Mouse (Mus musculus): ENCODE results near the gene Tctex1d2. TPM values are rescaled to one million over a fixed set of nuclear protein-coding genes. Genes with fewer than 3 reads are reported as not detected.

Tctex1d2 gene
- total and polyA plus RNA-seq, 3 experiments = 13.0 to 239 (median 23.7) TPM

DNA sequence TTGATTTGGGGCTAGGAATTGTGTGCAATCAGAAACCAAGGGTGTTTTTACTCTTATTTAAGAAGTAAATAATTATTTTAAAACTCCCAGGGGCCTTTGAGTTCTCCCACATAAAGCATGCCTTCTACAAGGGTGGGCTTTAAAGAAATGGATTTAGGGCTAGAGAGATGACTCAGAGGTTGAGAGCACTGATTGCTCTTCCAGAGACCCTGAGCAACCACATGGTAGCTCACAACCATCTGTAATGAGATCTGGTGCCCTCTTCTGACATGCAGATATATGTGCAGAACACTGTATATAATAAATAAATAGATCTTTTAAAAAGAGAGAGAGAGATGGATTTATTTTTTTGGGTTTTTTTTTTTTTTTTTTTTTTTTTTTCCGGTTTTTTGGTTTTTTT is 45.4 kb downstream of the Tctex1d2 start (continued):
- TF ChIP-seq NELFE (IDR thresholded peaks at IDR 0.05; ENCODE audit: low read depth, low read length) (no peak), CTCF (IDR thresholded peaks at IDR 0.05 in 2 of 3, conservative IDR thresholded peaks at IDR 0.05 in 1 of 3; ENCODE audit: control insufficient read depth in 1 of 3, insufficient read depth in 1 of 3, low read depth in 2 of 3, low read length in 3 of 3, poor library complexity in 1 of 3, severe bottlenecking in 1 of 3) (peak in 1 of 3 experiments; percentile 54; a peak in 2 of 6 replicates), POLR2A (IDR thresholded peaks at IDR 0.05; ENCODE audit: control insufficient read depth in 1 of 2, insufficient read depth in 1 of 2, low read depth in 1 of 2, low read length in 2 of 2, poor library complexity in 1 of 2) (no peak), EP300 (IDR thresholded peaks at IDR 0.05; ENCODE audit: low read depth in 1 of 2, low read length in 2 of 2) (no peak), POLR2AphosphoS2 (IDR thresholded peaks at IDR 0.05; ENCODE audit: low read length) (no peak)

DNA sequence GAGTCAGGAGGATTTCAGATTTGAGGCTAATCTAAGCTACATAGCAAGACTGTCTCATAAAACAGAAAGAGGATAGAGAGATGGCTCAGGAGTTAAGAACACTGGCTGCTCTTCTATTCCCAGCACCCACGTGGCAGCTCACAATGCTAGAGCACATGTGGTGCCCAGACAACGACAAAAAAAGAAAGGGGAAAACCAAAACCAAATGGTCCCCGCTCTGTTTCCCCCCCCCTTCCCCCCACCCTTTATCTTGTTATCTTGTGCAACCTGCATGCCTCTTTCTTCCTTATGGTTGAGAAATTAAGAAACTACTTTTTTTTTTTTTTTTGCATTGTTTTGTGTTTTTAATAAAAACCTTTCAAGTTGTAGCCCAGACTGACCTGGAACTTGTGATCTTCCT is 49.0 kb downstream of the Tctex1d2 start:
- no peak for TF ChIP-seq BHLHE40 (IDR thresholded peaks at IDR 0.05; ENCODE audit: borderline replicate concordance, low read depth, low read length)
- TF ChIP-seq NRF1 (IDR thresholded peaks at IDR 0.05; ENCODE audit: insufficient read depth, low read depth, low read length, poor library complexity, severe bottlenecking) = no peak
- TF ChIP-seq SIN3A (IDR thresholded peaks at IDR 0.05; ENCODE audit: low read length) = peak; percentile 88
- TF ChIP-seq ZKSCAN1 (IDR thresholded peaks at IDR 0.05; ENCODE audit: low read depth, low read length) = no peak
- no peak for TF ChIP-seq USF2 (IDR thresholded peaks at IDR 0.05; ENCODE audit: borderline replicate concordance in 1 of 2, insufficient read depth in 1 of 2, low read depth in 1 of 2, low read length in 2 of 2)
- peak; percentile 96 for TF ChIP-seq MAX (IDR thresholded peaks at IDR 0.05; ENCODE audit: low read length)
- peak; percentile 92 for TF ChIP-seq ZNF384 (IDR thresholded peaks at IDR 0.05; ENCODE audit: low read depth, low read length)
- TF ChIP-seq ZC3H11A (IDR thresholded peaks at IDR 0.05; ENCODE audit: low read depth, low read length) = no peak
- TF ChIP-seq MAZ (IDR thresholded peaks at IDR 0.05; ENCODE audit: low read depth, low read length) = peak; percentile 66; the same call in 1 of the 2 replicates
- peak; percentile 88 for TF ChIP-seq TCF12 (IDR thresholded peaks at IDR 0.05; ENCODE audit: low read depth, low read length)
- no peak for TF ChIP-seq CHD1 (IDR thresholded peaks at IDR 0.05; ENCODE audit: low read depth, low read length)
- peak; percentile 99 for TF ChIP-seq MXI1 (IDR thresholded peaks at IDR 0.05; ENCODE audit: low read depth, low read length)
- TF ChIP-seq MYB (IDR thresholded peaks at IDR 0.05; ENCODE audit: low read depth, low read length) = no peak
- TF ChIP-seq GATA1 (IDR thresholded peaks at IDR 0.05; ENCODE audit: low read depth, low read length) = peak; percentile 76
- TF ChIP-seq HCFC1 (IDR thresholded peaks at IDR 0.05; ENCODE audit: low read depth, low read length) = no peak
- TF ChIP-seq RAD21 (IDR thresholded peaks at IDR 0.05; ENCODE audit: low read depth, low read length) = no peak
- peak in 1 of 2 experiments; percentile 73; a peak in 2 of 4 replicates for TF ChIP-seq EP300 (IDR thresholded peaks at IDR 0.05; ENCODE audit: low read depth in 1 of 2, low read length in 2 of 2)
- no peak for TF ChIP-seq ELF1 (IDR thresholded peaks at IDR 0.05; ENCODE audit: low read depth, low read length)
- no peak for TF ChIP-seq POLR2AphosphoS5 (IDR thresholded peaks at IDR 0.05; ENCODE audit: borderline replicate concordance, low read depth, low read length)
- peak; percentile 97 for TF ChIP-seq MYC (IDR thresholded peaks at IDR 0.05; ENCODE audit: low read depth, low read length)
- peak; percentile 78 for TF ChIP-seq USF1 (IDR thresholded peaks at IDR 0.05; ENCODE audit: low read depth, low read length)
- no peak for TF ChIP-seq KAT2A (conservative IDR thresholded peaks at IDR 0.05; ENCODE audit: low read depth, low read length)
- peak; percentile 81 for TF ChIP-seq ETS1 (IDR thresholded peaks at IDR 0.05; ENCODE audit: low read depth, low read length)
- Histone ChIP-seq H3K9me3 (replicated peaks; ENCODE audit: insufficient read depth, low read length) (no peaks in the 10 kb centered on the region), H3K4me1 (ENCODE audit: control insufficient read depth in 1 of 2, insufficient read depth in 2 of 2, low read length in 2 of 2) (peaks cover 10 to 13% of the 10 kb centered on the region in 2 experiments), H3K36me3 (ENCODE audit: control insufficient read depth in 1 of 2, insufficient read depth in 2 of 2, low read length in 2 of 2) (peaks cover 14 to 22% of the 10 kb centered on the region in 2 experiments), H3K27me3 (ENCODE audit: control insufficient read depth in 1 of 2, insufficient read depth in 2 of 2, low read length in 2 of 2) (no peaks in the 10 kb centered on the region), H3K4me3 (ENCODE audit: control insufficient read depth in 1 of 2, insufficient read depth in 1 of 2, low read depth in 2 of 2, low read length in 2 of 2) (no peak overlapping the region), H3K79me2 (ENCODE audit: control insufficient read depth, insufficient read depth, low read length, poor library complexity) (no peaks in the 10 kb centered on the region), H3K27ac (ENCODE audit: control insufficient read depth, low read depth, low read length) (peak overlapping the region; percentile 45), H3K9ac (ENCODE audit: control insufficient read depth, low read depth, low read length, poor library complexity, severe bottlenecking) (no peak overlapping the region)
- peak; percentile 78 for DNase-seq (ENCODE audit: low read depth, low spot score)

Data from MEL (cell line).